Mouse (Mus musculus) left cerebral cortex, adult 11 months (tissue): ENCODE results near the gene Trim62.

ENCODE experiments used
- DNase-seq: peaks from one replicate; pipeline ENCODE4 v3.0.0; 2022; ENCODE audit warnings: low spot score

Trim62 gene

GRCm38 (mm10) chr4:128958849-128959248 is 75.5 kb downstream of the Trim62 start:
- DNase-seq, result no peak

GRCm38 (mm10) chr4:128959676-128960075 is 76.3 kb downstream of the Trim62 start:
- DNase-seq, result no peak
